7 mouse cellular contexts compared by ENCODE assay signal in genomic region chr19:32319531-32320365, GRCm38 (mm10).
DNase-seq lines count a peak whose midpoint lies in the region; ATAC-seq and TF ChIP-seq lines count a peak whose summit lies in the region.

No protein-coding gene starts in this region.

- TF ChIP-seq CTCF in liver, postnatal 0 days (IDR thresholded peaks at IDR 0.05; ENCODE audit: low read depth) = no peak

- whole genome bisulfite sequencing in neural tube, embryonic 11.5 days = 42% methylated on average over 12 of the region's 12 CpGs
- WGBS in forebrain, embryonic 14.5 days = 41% methylated on average over 12 of the region's 12 CpGs
- WGBS in liver, postnatal 0 days (ENCODE audit: insufficient replicate concordance) = 44% methylated on average over 12 of the region's 12 CpGs
- WGBS in hindbrain, embryonic 10.5 days = 67% methylated on average over 12 of the region's 12 CpGs

- no peaks in the 10 kb centered on the region for H3K27me3 ChIP-seq in neural tube, embryonic 11.5 days (ENCODE audit: control insufficient read depth, insufficient read depth, low read length)
- H3K27me3 ChIP-seq in forebrain, embryonic 14.5 days (replicated peaks; ENCODE audit: control insufficient read depth, insufficient read depth, low read length) = no peaks in the 10 kb centered on the region
- H3K27me3 ChIP-seq in liver, postnatal 0 days (ENCODE audit: insufficient read depth, low read length) = no peaks in the 10 kb centered on the region
- H3K27me3 ChIP-seq in hindbrain, embryonic 10.5 days (ENCODE audit: insufficient read depth, poor library complexity, severe bottlenecking) = no peaks in the 10 kb centered on the region

- H3K4me3 ChIP-seq in neural tube, embryonic 11.5 days (ENCODE audit: low read depth, low read length) = no peak overlapping the region
- H3K4me3 ChIP-seq in forebrain, embryonic 14.5 days (ENCODE audit: low read depth, low read length) = no peak overlapping the region
- H3K4me3 ChIP-seq in liver, postnatal 0 days (ENCODE audit: low read depth, low read length) = no peak overlapping the region
- no peak overlapping the region for H3K4me3 ChIP-seq in hindbrain, embryonic 10.5 days

- no peaks in the 10 kb centered on the region for H3K9me3 ChIP-seq in neural tube, embryonic 11.5 days (ENCODE audit: control insufficient read depth, low read length)
- no peaks in the 10 kb centered on the region for H3K9me3 ChIP-seq in forebrain, embryonic 14.5 days (replicated peaks; ENCODE audit: control insufficient read depth, low read length)
- no peaks in the 10 kb centered on the region for H3K9me3 ChIP-seq in liver, postnatal 0 days (ENCODE audit: low read length)
- no peaks in the 10 kb centered on the region for H3K9me3 ChIP-seq in hindbrain, embryonic 10.5 days

- no peak for DNase-seq in neural tube, embryonic 11.5 days (ENCODE audit: low spot score)
- no peak for DNase-seq in neural tube, embryonic 10.5 days (ENCODE audit: extremely low spot score, low spot score)
- no peak for DNase-seq in forebrain, embryonic 14.5 days (ENCODE audit: low spot score)
- no peak for DNase-seq in liver, postnatal 0 days
- no peak for DNase-seq in spleen, postnatal 4 days (ENCODE audit: low spot score in 2 of 2)
- no peak for DNase-seq in left cerebral cortex, adult 11 months (ENCODE audit: low spot score)
- no peak for DNase-seq in hindbrain, embryonic 10.5 days (ENCODE audit: low spot score)

- H3K4me2 ChIP-seq in neural tube, embryonic 11.5 days (ENCODE audit: low read depth) = no peak overlapping the region
- no peak overlapping the region for H3K4me2 ChIP-seq in forebrain, embryonic 14.5 days (ENCODE audit: low read length)
- peak overlapping the region; percentile 44 for H3K4me2 ChIP-seq in liver, postnatal 0 days (ENCODE audit: low read depth, low read length)

- H3K4me1 ChIP-seq in neural tube, embryonic 11.5 days (ENCODE audit: control insufficient read depth, insufficient read depth, low read length) = no peaks in the 10 kb centered on the region; the same call in 1 of the 2 replicates
- H3K4me1 ChIP-seq in forebrain, embryonic 14.5 days (ENCODE audit: control insufficient read depth, insufficient read depth, low read length) = 0 out of 2 replicates have a peak, but pooled peaks cover 5% of the 10 kb centered on the region
- peaks cover 44% of the 10 kb centered on the region for H3K4me1 ChIP-seq in liver, postnatal 0 days (ENCODE audit: insufficient read depth)
- peaks cover 15% of the 10 kb centered on the region for H3K4me1 ChIP-seq in hindbrain, embryonic 10.5 days (replicated peaks)

- TF ChIP-seq EP300 in liver, postnatal 0 days (IDR thresholded peaks at IDR 0.05; ENCODE audit: low read depth) = peak; percentile 47; the same call in 1 of the 2 replicates

- H3K36me3 ChIP-seq in neural tube, embryonic 11.5 days (ENCODE audit: control insufficient read depth, insufficient read depth, low read length) = no peaks in the 10 kb centered on the region
- H3K36me3 ChIP-seq in forebrain, embryonic 14.5 days (ENCODE audit: control insufficient read depth, insufficient read depth, low read length) = no peaks in the 10 kb centered on the region
- no peaks in the 10 kb centered on the region for H3K36me3 ChIP-seq in liver, postnatal 0 days (replicated peaks; ENCODE audit: insufficient read depth, low read length)
- H3K36me3 ChIP-seq in hindbrain, embryonic 10.5 days = no peaks in the 10 kb centered on the region

- no peak overlapping the region for H3K27ac ChIP-seq in neural tube, embryonic 11.5 days (ENCODE audit: low read depth, low read length)
- H3K27ac ChIP-seq in forebrain, embryonic 14.5 days (ENCODE audit: low read depth, low read length) = no peak overlapping the region
- peak overlapping the region; percentile 64 for H3K27ac ChIP-seq in liver, postnatal 0 days (ENCODE audit: low read depth)
- H3K27ac ChIP-seq in hindbrain, embryonic 10.5 days = no peak overlapping the region

- 0 out of 2 replicates have a peak, but pooled peaks have one; percentile 9 for ATAC-seq in neural tube, embryonic 11.5 days (ENCODE audit: insufficient read depth, low FRiP score, low TSS enrichment)
- peak; percentile 46 for ATAC-seq in forebrain, embryonic 14.5 days
- ATAC-seq in liver, postnatal 0 days = peak; percentile 57

- no peak overlapping the region for H3K9ac ChIP-seq in neural tube, embryonic 11.5 days (ENCODE audit: low read length)
- no peak overlapping the region for H3K9ac ChIP-seq in forebrain, embryonic 14.5 days (ENCODE audit: low read length)
- H3K9ac ChIP-seq in liver, postnatal 0 days (replicated peaks) = 0 out of 2 replicates have a peak overlapping the region, but pooled peaks have one; percentile 19
